Mouse (Mus musculus) CH12.LX (cell line): ENCODE measurements at regions not wholly inside any gene's neighbourhood (a gene's known extent, or its start where the extent isn't known, plus 50 kb on each side); places are given as distances from the start of the nearest gene placed in this dataset.

Source experiments
- DNase-seq: peaks from one replicate; pipeline ENCODE4 v3.0.0-alpha.2; 2013; ENCODE audit errors: extremely low read depth
- H3K27ac ChIP-seq: 2 replicates; pipeline ENCODE4 v1.5.1; 2012; ENCODE audit warnings: low read depth, mild to moderate bottlenecking, control low read depth, moderate library complexity; ENCODE audit not compliant: insufficient read depth
- H3K27me3 ChIP-seq: replicated peaks from 2 replicates; pipeline ENCODE3; 2012; ENCODE audit warnings: inconsistent platforms
- H3K36me3 ChIP-seq, 2 experiments: replicated peaks in 1 of 2; 2 replicates each; pipeline versions ENCODE3 to v1.6.1; 2012; ENCODE audit warnings: inconsistent platforms in 1 of 2, low read length in 1 of 2, mild to moderate bottlenecking in 1 of 2, mixed read lengths in 1 of 2, moderate library complexity in 1 of 2; ENCODE audit not compliant: control insufficient read depth in 1 of 2, insufficient read depth in 1 of 2
- H3K4me1 ChIP-seq, 2 experiments: 2 replicates each; pipeline ENCODE4 v1.6.1; 2012; ENCODE audit warnings: inconsistent platforms in 1 of 2, moderate library complexity in 1 of 2; ENCODE audit not compliant: insufficient read depth in 2 of 2, control insufficient read depth in 1 of 2
- H3K4me2 ChIP-seq: 2 replicates; pipeline ENCODE4 v1.6.1; 2012; ENCODE audit warnings: low read depth, mild to moderate bottlenecking, control low read depth; ENCODE audit not compliant: poor library complexity, insufficient read depth, severe bottlenecking
- H3K4me3 ChIP-seq, 3 experiments: fragments of 150-350 bp in 1 of 3; sonication (generic) in 1 of 3; replicated peaks in 1 of 3; 2 replicates each; pipeline versions ENCODE3 to v1.5.1; 2011 to 2012; ENCODE audit warnings: low read depth in 2 of 3, low read length in 2 of 3, mild to moderate bottlenecking in 2 of 3, moderate library complexity in 2 of 3, control low read depth in 1 of 3, improper control_type of control experiment in 1 of 3, inconsistent platforms in 1 of 3, mixed read lengths in 1 of 3; ENCODE audit not compliant: poor library complexity in 1 of 3
- H3K79me2 ChIP-seq: replicated peaks from 2 replicates; pipeline ENCODE4 v1.6.1; 2012; ENCODE audit warnings: mild to moderate bottlenecking, moderate library complexity; ENCODE audit not compliant: control insufficient read depth, poor library complexity, insufficient read depth, severe bottlenecking; ENCODE audit errors: extremely low read depth
- H3K9ac ChIP-seq: 2 replicates; pipeline ENCODE4 v1.6.1; 2012; ENCODE audit warnings: low read depth, mild to moderate bottlenecking, control low read depth, moderate library complexity; ENCODE audit not compliant: insufficient read depth
- H3K9me3 ChIP-seq: replicated peaks from 2 replicates; pipeline ENCODE3; 2012; ENCODE audit warnings: low read length, inconsistent platforms, mixed read lengths
- CHD1 ChIP-seq: IDR thresholded peaks from 2 replicates; pipeline ENCODE4 v1.6.1; 2012; ENCODE audit warnings: low read depth, low read length, improper control_type of control experiment, inconsistent platforms
- ELF1 ChIP-seq: IDR thresholded peaks from 2 replicates; pipeline ENCODE4 v1.6.1; 2014; ENCODE audit warnings: low read depth, mild to moderate bottlenecking, inconsistent platforms, low read length, improper control_type of control experiment
- EP300 ChIP-seq: IDR thresholded peaks from 2 replicates; pipeline ENCODE4 v1.6.1; 2011; ENCODE audit warnings: low read length, improper control_type of control experiment
- GABPA ChIP-seq: IDR thresholded peaks from 2 replicates; pipeline ENCODE4 v1.6.1; 2012; ENCODE audit warnings: low read depth, low read length, improper control_type of control experiment, inconsistent platforms; ENCODE audit not compliant: insufficient replicate concordance
- HCFC1 ChIP-seq: IDR thresholded peaks from 2 replicates; pipeline ENCODE4 v1.6.1; 2012; ENCODE audit warnings: low read depth, mild to moderate bottlenecking, inconsistent platforms, low read length, improper control_type of control experiment
- IRF4 ChIP-seq: IDR thresholded peaks from 2 replicates; pipeline ENCODE4 v1.6.1; 2014; ENCODE audit warnings: low read depth, mild to moderate bottlenecking, inconsistent platforms, low read length, improper control_type of control experiment
- JUN ChIP-seq: IDR thresholded peaks from 2 replicates; pipeline ENCODE4 v1.6.1; 2011; ENCODE audit warnings: low read depth, mild to moderate bottlenecking, low read length, improper control_type of control experiment, moderate library complexity; ENCODE audit not compliant: insufficient read depth
- JUND ChIP-seq: conservative IDR thresholded peaks from 2 replicates; pipeline ENCODE4 v1.6.1; 2011; ENCODE audit warnings: low read depth, low read length, improper control_type of control experiment
- MAZ ChIP-seq: IDR thresholded peaks from 2 replicates; pipeline ENCODE4 v1.6.1; 2012; ENCODE audit warnings: low read depth, mild to moderate bottlenecking, inconsistent platforms, low read length, improper control_type of control experiment, moderate library complexity
- MEF2A ChIP-seq: IDR thresholded peaks from 2 replicates; pipeline ENCODE4 v1.6.1; 2014; ENCODE audit warnings: low read depth, mild to moderate bottlenecking, inconsistent platforms, low read length, improper control_type of control experiment, borderline replicate concordance
- MXI1 ChIP-seq: IDR thresholded peaks from 2 replicates; pipeline ENCODE4 v1.6.1; 2011; ENCODE audit warnings: mild to moderate bottlenecking, low read depth, low read length, improper control_type of control experiment
- MYC ChIP-seq: IDR thresholded peaks from 2 replicates; pipeline ENCODE4 v1.6.1; 2011; ENCODE audit warnings: low read depth, mild to moderate bottlenecking, improper control_type of control experiment, low read length
- NELFE ChIP-seq: IDR thresholded peaks from 2 replicates; pipeline ENCODE4 v1.6.1; 2011; ENCODE audit warnings: low read depth, low read length, improper control_type of control experiment
- PAX5 ChIP-seq: IDR thresholded peaks from 2 replicates; pipeline ENCODE4 v1.6.1; 2012; ENCODE audit warnings: low read length, inconsistent platforms, mixed read lengths
- POLR2A ChIP-seq: IDR thresholded peaks from 2 replicates; pipeline ENCODE4 v1.6.1; 2011; ENCODE audit warnings: low read depth, mild to moderate bottlenecking, improper control_type of control experiment, low read length
- RCOR1 ChIP-seq: conservative IDR thresholded peaks from 2 replicates; pipeline ENCODE4 v1.6.1; 2012; ENCODE audit warnings: low read depth, mild to moderate bottlenecking, inconsistent platforms, low read length, improper control_type of control experiment
- TBP ChIP-seq: conservative IDR thresholded peaks from 2 replicates; pipeline ENCODE4 v1.6.1; 2011; ENCODE audit warnings: low read depth, low read length, improper control_type of control experiment
- TCF12 ChIP-seq: IDR thresholded peaks from 2 replicates; pipeline ENCODE4 v1.6.1; 2014; ENCODE audit warnings: low read depth, mild to moderate bottlenecking, inconsistent platforms, low read length, improper control_type of control experiment
- UBTF ChIP-seq: IDR thresholded peaks from 2 replicates; pipeline ENCODE4 v1.6.1; 2012; ENCODE audit warnings: low read depth, mild to moderate bottlenecking, inconsistent platforms, low read length, improper control_type of control experiment, moderate library complexity
- USF1 ChIP-seq: IDR thresholded peaks from 2 replicates; pipeline ENCODE4 v1.6.1; 2014; ENCODE audit warnings: low read depth, mild to moderate bottlenecking, inconsistent platforms, low read length, improper control_type of control experiment
- ZMIZ1 ChIP-seq: IDR thresholded peaks from 2 replicates; pipeline ENCODE4 v1.6.1; 2012; ENCODE audit warnings: low read depth, mild to moderate bottlenecking, inconsistent platforms, low read length, improper control_type of control experiment
- ZNF384 ChIP-seq: IDR thresholded peaks from 2 replicates; pipeline ENCODE4 v1.6.1; 2012; ENCODE audit warnings: low read depth, low read length, improper control_type of control experiment, inconsistent platforms
- dilution Hi-C: fragments of 300-500 bp; cut with MboI; formaldehyde crosslinking; loops from 2 replicates; pipeline ENCODE4 v1.14.3; 2020; ENCODE audit warnings: low sequenced_read_pairs; ENCODE audit not compliant: extremely low pct_unique_long_range_greater_than_20kb, extremely low pct_ligation_motif_present
- in situ Hi-C: fragments of 300-500 bp; cut with MboI; formaldehyde crosslinking; loops from 3 replicates; pipeline ENCODE4 v1.14.3; 2019; ENCODE audit warnings: low sequenced_read_pairs, low pct_ligation_motif_present, low pct_unique_long_range_greater_than_20kb, mixed read lengths

DNA sequence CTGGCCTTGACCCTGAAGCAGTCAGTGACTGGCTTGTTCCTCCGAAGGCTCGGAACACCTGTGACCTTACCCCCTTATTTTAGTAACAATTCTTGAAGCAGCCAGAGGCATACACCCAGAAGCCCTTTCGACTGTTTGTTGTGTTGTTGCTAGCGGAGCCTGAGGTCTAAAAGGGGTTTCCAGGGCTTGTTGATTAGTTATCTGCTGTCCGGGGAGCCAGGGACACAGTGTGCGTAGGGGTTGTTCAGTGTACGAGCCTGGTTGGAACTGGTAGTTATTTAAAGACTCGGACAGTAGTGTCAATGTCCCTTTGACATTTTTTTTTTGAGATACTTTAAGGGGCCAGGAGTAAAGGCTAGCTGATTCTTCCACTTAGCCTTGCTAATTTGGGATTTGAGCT lies 71.1 kb downstream of the Tmem100 start:
- Histone ChIP-seq H3K9ac (no peak overlapping the region; the same call in 1 of the 2 replicates), H3K9me3 (no peaks in the 10 kb centered on the region), H3K4me3 (no peak overlapping the region), H3K27me3 (no peaks in the 10 kb centered on the region), H3K4me1 (no peaks in the 10 kb centered on the region), H3K79me2 (no peaks in the 10 kb centered on the region), H3K36me3 (no peaks in the 10 kb centered on the region), H3K4me2 (no peak overlapping the region; the same call in 1 of the 2 replicates), H3K27ac (no peak overlapping the region)
- dilution Hi-C loops (no loop called here), in situ Hi-C loops (no loop called here)
- peak; percentile 39; the same call in 1 of the 2 replicates for TF ChIP-seq ZNF384
- TF ChIP-seq JUN = no peak
- peak; percentile 66; the same call in 1 of the 2 replicates for TF ChIP-seq MEF2A
- TF ChIP-seq CHD1 = peak; percentile 36; the same call in 1 of the 2 replicates
- no peak for TF ChIP-seq GABPA
- TF ChIP-seq PAX5 = no peak
- no peak for TF ChIP-seq POLR2A
- TF ChIP-seq TCF12 = peak; percentile 27; the same call in 1 of the 2 replicates
- no peak for DNase-seq

- no peak overlapping the region for H3K4me3 ChIP-seq
- DNase-seq = no peak
- H3K27ac ChIP-seq = no peak overlapping the region
- no peaks in the 10 kb centered on the region for H3K36me3 ChIP-seq
- H3K27me3 ChIP-seq = no peaks in the 10 kb centered on the region
- no peaks in the 10 kb centered on the region for H3K79me2 ChIP-seq
- in situ Hi-C loops = no loop called here
- no peaks in the 10 kb centered on the region for H3K9me3 ChIP-seq
- H3K4me1 ChIP-seq = no peaks in the 10 kb centered on the region
- H3K4me2 ChIP-seq = no peak overlapping the region
- H3K9ac ChIP-seq = no peak overlapping the region
- TF ChIP-seq EP300 (no peak), ZMIZ1 (no peak), ELF1 (no peak), NELFE (no peak), MYC (no peak), USF1 (no peak), TBP (no peak), MEF2A (no peak), HCFC1 (no peak), RCOR1 (no peak), JUND (no peak), IRF4 (no peak), POLR2A (no peak), UBTF (no peak), CHD1 (no peak), MAZ (no peak), ZNF384 (no peak), MXI1 (no peak)
- dilution Hi-C loops = no loop called here
Measured at GRCm38 (mm10) chr11:90106063-90106798, 76.1 kb downstream of the Tmem100 start.
